Mouse (Mus musculus): ENCODE results near the gene Cilp. TPM values are rescaled to one million over a fixed set of nuclear protein-coding genes. Genes with fewer than 3 reads are reported as not detected.
"Not testable (repeated sequence)": the region's sequence is repeated elsewhere in the genome, so short reads cannot be mapped to it uniquely, and the experiment has no call there.

Cilp gene
- polyA plus RNA-seq, 1 experiment from 2014 or later = 0.11 TPM

DNA sequence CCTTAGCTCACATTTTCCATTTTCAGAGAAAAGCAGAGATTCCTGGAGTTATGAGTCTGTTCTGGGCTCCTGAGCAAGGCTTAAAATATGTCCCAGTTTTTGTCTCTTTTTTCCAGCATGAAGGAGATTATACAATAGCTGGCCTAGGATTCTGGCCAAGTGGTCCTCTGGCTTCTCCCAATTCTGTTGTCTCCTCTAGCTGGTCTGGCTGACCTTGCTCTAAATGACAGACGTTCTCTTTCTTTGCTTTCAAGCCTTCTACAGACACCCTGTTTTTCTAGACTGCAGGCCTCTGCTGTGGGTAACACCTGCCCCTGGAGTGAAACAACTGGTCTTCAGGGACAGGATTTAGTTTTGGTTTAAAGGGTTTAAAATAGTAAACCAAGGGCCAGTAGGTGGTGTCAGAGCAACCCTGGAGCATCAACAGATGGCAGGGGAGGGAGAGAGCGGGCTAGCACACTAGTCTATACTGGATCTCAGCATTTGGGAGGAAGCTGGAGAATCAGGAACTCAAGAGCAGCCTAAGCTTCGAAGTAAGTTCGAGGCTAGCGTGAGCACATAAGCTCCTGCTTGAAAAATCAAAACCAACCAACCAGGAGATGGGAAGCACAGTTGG is 16.7 kb downstream of the Cilp start:
- Histone ChIP-seq H3K4me1 (no peaks in the 10 kb centered on the region), H3K27ac (replicated peaks) (no peak overlapping the region), H3K27me3 (peaks cover 3% of the 10 kb centered on the region; the same call in 1 of the 2 replicates), H3K4me2 (replicated peaks) (no peak overlapping the region), H3K36me3 (no peaks in the 10 kb centered on the region), H3K9me3 (no peaks in the 10 kb centered on the region), H3K9ac (replicated peaks) (peak overlapping the region; percentile 16; the same call in 1 of the 2 replicates), H3K4me3 (no peak overlapping the region)
- 72% methylated on average over 5 of the region's 5 CpGs for WGBS
- ATAC-seq (ENCODE audit: low FRiP score, low read depth) = no peak

GRCm38 (mm10) chr9:65283301-65283700 is 18.3 kb downstream of the Cilp start:
- Histone ChIP-seq H3K27me3 (peaks cover 3% of the 10 kb centered on the region; the same call in 1 of the 2 replicates), H3K36me3 (no peaks in the 10 kb centered on the region), H3K4me2 (replicated peaks) (no peak overlapping the region), H3K9ac (replicated peaks) (no peak overlapping the region), H3K27ac (replicated peaks) (no peak overlapping the region), H3K4me3 (no peak overlapping the region), H3K9me3 (no peaks in the 10 kb centered on the region), H3K4me1 (no peaks in the 10 kb centered on the region)
- ATAC-seq (ENCODE audit: low FRiP score, low read depth) = no peak
- WGBS = 2% methylated on average over 3 of the region's 3 CpGs

DNA sequence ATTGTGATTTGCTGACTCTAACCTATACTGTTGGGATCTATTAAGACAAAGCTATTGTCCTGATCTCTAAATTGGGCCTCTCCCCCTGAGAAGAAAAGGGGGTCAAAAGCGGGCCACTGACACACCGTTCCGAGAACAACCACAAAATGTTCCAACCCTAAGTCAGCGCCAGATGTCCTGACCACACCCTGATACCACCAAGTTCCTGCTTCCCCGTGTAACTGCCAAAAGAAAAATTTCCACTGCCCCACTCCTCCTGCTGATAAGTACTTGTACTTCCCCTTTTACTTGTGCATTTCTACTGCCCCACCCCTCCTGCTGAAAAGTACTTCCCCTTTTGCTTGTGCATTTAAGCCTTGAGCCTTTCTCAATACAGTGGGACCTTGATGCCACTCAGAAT is 23.3 kb downstream of the Cilp start:
- not testable (repeated sequence) for H3K9me3 ChIP-seq; H3K4me1 ChIP-seq; ATAC-seq (ENCODE audit: low FRiP score, low read depth); H3K36me3 ChIP-seq; H3K27ac ChIP-seq (replicated peaks); H3K4me3 ChIP-seq; H3K9ac ChIP-seq (replicated peaks); H3K27me3 ChIP-seq; H3K4me2 ChIP-seq (replicated peaks)
- WGBS = 84% methylated on average over 5 of the region's 5 CpGs

DNA sequence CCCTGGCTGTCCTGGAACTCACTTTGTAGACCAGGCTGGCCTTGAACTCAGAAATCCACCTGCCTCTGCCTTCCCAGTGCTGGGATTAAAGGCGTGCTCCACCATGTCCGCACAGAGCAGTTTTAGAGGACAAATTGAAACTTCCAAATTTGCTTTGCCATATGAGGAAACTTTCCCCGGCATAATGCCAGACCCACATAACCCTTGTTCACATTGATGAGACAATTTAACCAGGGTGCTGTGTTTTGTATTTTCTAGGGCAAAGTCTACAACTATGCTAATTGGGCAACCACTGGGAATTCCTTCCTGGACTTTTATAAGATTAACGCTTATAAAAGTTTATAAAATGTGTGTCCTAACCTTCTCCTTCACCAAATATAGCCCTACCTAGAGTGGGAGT is 25.0 kb downstream of the Cilp start:
- H3K4me3 ChIP-seq = no peak overlapping the region
- H3K4me1 ChIP-seq = peaks cover 7% of the 10 kb centered on the region; the same call in 1 of the 2 replicates
- H3K27me3 ChIP-seq = no peaks in the 10 kb centered on the region; the same call in 1 of the 2 replicates
- no peak overlapping the region for H3K27ac ChIP-seq (replicated peaks)
- no peak overlapping the region for H3K9ac ChIP-seq (replicated peaks)
- no peak for ATAC-seq (ENCODE audit: low FRiP score, low read depth)
- no peaks in the 10 kb centered on the region for H3K36me3 ChIP-seq
- no peaks in the 10 kb centered on the region for H3K9me3 ChIP-seq
- 93% methylated on average over 4 of the region's 4 CpGs for WGBS
- no peak overlapping the region for H3K4me2 ChIP-seq (replicated peaks)

DNA sequence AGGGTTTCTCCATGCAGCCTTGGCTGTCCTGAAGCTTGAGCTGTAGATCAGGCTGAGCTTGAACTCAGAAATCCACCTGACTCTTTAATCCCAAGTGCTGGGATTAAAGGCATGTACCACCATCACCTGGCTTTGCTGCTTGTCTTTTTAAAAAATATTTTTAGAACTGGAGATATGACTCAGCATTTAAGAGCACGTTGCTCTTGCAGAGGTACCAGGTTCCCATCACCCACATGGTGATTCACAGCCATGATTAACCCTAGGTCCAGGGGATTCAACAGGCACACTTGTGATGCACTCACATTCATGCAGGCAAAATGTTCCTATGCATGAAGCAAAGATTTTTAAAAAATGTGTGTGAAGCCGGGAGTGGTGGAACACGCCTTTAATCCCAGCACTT is 27.4 kb downstream of the Cilp start:
- H3K36me3 ChIP-seq = peaks cover 6% of the 10 kb centered on the region; the same call in 1 of the 2 replicates
- 92% methylated on average over 3 of the region's 3 CpGs for WGBS
- H3K9me3 ChIP-seq = no peaks in the 10 kb centered on the region
- H3K4me3 ChIP-seq = no peak overlapping the region
- H3K9ac ChIP-seq (replicated peaks) = no peak overlapping the region
- peaks cover 12% of the 10 kb centered on the region for H3K4me1 ChIP-seq
- ATAC-seq (ENCODE audit: low FRiP score, low read depth) = no peak
- no peaks in the 10 kb centered on the region for H3K27me3 ChIP-seq
- no peak overlapping the region for H3K4me2 ChIP-seq (replicated peaks)
- H3K27ac ChIP-seq (replicated peaks) = no peak overlapping the region

DNA sequence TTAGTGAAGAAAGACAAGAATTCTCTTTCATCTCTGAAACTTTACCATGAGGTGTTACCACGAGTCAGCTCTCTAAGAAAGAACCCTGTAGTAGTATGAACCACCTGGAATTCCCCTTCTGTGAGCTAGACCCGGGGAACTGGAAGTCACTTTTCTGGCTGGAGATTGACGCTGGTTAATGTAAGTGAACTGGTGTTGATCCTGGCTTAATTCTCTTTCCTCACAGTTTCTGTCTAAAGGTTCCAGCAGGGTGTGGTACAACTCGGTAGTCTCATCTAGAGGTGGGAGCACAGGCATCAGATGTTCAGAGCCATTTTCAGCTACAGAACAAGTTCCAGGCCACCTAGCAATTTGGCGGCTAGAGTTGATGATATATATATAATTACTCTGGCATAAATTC is 28.1 kb downstream of the Cilp start:
- Histone ChIP-seq H3K27me3 (no peaks in the 10 kb centered on the region), H3K4me3 (peak overlapping the region; percentile 96), H3K27ac (replicated peaks) (no peak overlapping the region), H3K4me1 (peaks cover 12% of the 10 kb centered on the region), H3K36me3 (peaks cover 10% of the 10 kb centered on the region; the same call in 1 of the 2 replicates), H3K9me3 (no peaks in the 10 kb centered on the region), H3K4me2 (replicated peaks) (peak overlapping the region; percentile 66), H3K9ac (replicated peaks) (peak overlapping the region; percentile 97)
- WGBS = 42% methylated on average over 5 of the region's 5 CpGs
- no peak for ATAC-seq (ENCODE audit: low FRiP score, low read depth)

GRCm38 (mm10) chr9:65293580-65293972 is 28.6 kb downstream of the Cilp start:
- Histone ChIP-seq H3K4me2 (replicated peaks) (peak overlapping the region; percentile 66), H3K27me3 (no peaks in the 10 kb centered on the region), H3K27ac (replicated peaks) (peak overlapping the region; percentile 40), H3K36me3 (peaks cover 10% of the 10 kb centered on the region; the same call in 1 of the 2 replicates), H3K4me3 (peak overlapping the region; percentile 96), H3K9me3 (no peaks in the 10 kb centered on the region), H3K4me1 (peaks cover 12% of the 10 kb centered on the region), H3K9ac (replicated peaks) (peak overlapping the region; percentile 97)
- under 1% methylated on average over 9 of the region's 9 CpGs for WGBS
- peak; percentile 24; the same call in 1 of the 2 replicates for ATAC-seq (ENCODE audit: low FRiP score, low read depth)

- H3K36me3 ChIP-seq = peaks cover 10% of the 10 kb centered on the region; the same call in 1 of the 2 replicates
- peak within 1 kb of the TSS; percentile 66 for H3K4me2 ChIP-seq (replicated peaks)
- peak; percentile 96 for ATAC-seq (ENCODE audit: low FRiP score, low read depth)
- peaks cover 12% of the 10 kb centered on the region for H3K4me1 ChIP-seq
- H3K9ac ChIP-seq (replicated peaks) = peak within 1 kb of the TSS; percentile 97
- no peaks in the 10 kb centered on the region for H3K9me3 ChIP-seq
- H3K27me3 ChIP-seq = no peaks in the 10 kb centered on the region
- peak within 1 kb of the TSS; percentile 96 for H3K4me3 ChIP-seq
- under 1% methylated on average over 64 of the region's 71 CpGs for WGBS
- peak within 1 kb of the TSS; percentile 73 for H3K27ac ChIP-seq (replicated peaks)
Measured at GRCm38 (mm10) chr9:65293973-65294715, 29.2 kb downstream of the Cilp start, which contains the start of gene Clpx. Gene Clpx, plus strand, starts transcription at chr9:65294260.

- WGBS = 3% methylated on average over 28 of the region's 28 CpGs
- peak; percentile 59 for ATAC-seq (ENCODE audit: low FRiP score, low read depth)
- Histone ChIP-seq H3K36me3 (peaks cover 10% of the 10 kb centered on the region; the same call in 1 of the 2 replicates), H3K27me3 (no peaks in the 10 kb centered on the region), H3K9me3 (no peaks in the 10 kb centered on the region), H3K27ac (replicated peaks) (peak overlapping the region; percentile 73), H3K4me2 (replicated peaks) (peak overlapping the region; percentile 66), H3K4me3 (peak overlapping the region; percentile 96), H3K9ac (replicated peaks) (peak overlapping the region; percentile 97), H3K4me1 (peaks cover 12% of the 10 kb centered on the region)
Measured at GRCm38 (mm10) chr9:65294716-65295378, 29.9 kb downstream of the Cilp start.

DNA sequence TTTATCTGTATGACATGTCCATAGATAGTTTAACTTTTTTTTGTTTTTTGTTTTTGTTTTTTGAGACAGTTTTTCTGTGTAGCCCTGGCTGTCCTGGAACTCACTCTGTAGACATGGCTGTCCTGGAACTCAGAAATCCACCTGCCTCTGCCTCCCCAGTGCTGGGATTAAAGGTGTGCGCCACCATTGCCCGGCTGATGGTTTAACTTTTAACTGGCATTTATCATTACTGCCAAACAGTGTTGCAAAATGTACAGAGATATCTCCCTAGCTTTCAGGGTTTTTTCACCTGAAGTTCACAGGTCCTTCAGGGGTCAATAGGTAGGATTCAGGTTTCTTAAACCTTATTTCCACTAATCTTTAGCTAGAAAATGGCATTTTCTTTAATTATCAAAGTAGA is 32.1 kb downstream of the Cilp start:
- Histone ChIP-seq H3K4me3 (no peak overlapping the region), H3K4me1 (peaks cover 12% of the 10 kb centered on the region), H3K4me2 (replicated peaks) (no peak overlapping the region), H3K36me3 (peaks cover 28% of the 10 kb centered on the region), H3K9me3 (no peaks in the 10 kb centered on the region), H3K27ac (replicated peaks) (no peak overlapping the region), H3K27me3 (no peaks in the 10 kb centered on the region), H3K9ac (replicated peaks) (no peak overlapping the region)
- no peak for ATAC-seq (ENCODE audit: low FRiP score, low read depth)
- 100% methylated on average over 2 of the region's 2 CpGs for WGBS

GRCm38 (mm10) chr9:65298761-65299160 is 33.8 kb downstream of the Cilp start:
- Histone ChIP-seq H3K4me2 (replicated peaks) (no peak overlapping the region), H3K27me3 (no peaks in the 10 kb centered on the region), H3K36me3 (peaks cover 45% of the 10 kb centered on the region), H3K4me3 (no peak overlapping the region), H3K4me1 (peaks cover 7% of the 10 kb centered on the region), H3K9ac (replicated peaks) (no peak overlapping the region), H3K9me3 (no peaks in the 10 kb centered on the region), H3K27ac (replicated peaks) (no peak overlapping the region)
- 90% methylated on average over 3 of the region's 3 CpGs for WGBS
- ATAC-seq (ENCODE audit: low FRiP score, low read depth) = no peak

DNA sequence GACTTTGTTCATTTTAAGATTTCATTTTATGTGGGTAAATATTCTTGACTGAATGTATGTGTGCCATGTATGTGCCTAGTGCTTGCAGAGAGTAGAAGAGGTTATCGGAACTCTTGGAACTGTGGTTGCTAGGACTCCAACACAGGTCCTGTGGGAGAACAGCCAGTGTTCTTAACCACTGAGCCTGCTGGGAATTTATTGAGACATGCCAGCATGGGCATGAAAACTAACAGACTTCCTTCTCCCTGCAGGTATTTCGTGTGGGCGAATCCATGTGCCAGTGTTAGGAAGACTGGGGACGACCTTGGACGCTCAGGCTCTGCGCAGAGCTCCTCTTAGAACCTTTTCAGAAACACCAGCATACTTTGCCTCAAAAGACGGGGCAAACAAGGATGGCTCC is 34.7 kb downstream of the Cilp start:
- no peak for ATAC-seq (ENCODE audit: low FRiP score, low read depth)
- no peaks in the 10 kb centered on the region for H3K9me3 ChIP-seq
- H3K4me2 ChIP-seq (replicated peaks) = no peak overlapping the region
- H3K9ac ChIP-seq (replicated peaks) = no peak overlapping the region
- 96% methylated on average over 7 of the region's 7 CpGs for whole genome bisulfite sequencing
- H3K36me3 ChIP-seq = peaks cover 48% of the 10 kb centered on the region
- H3K27me3 ChIP-seq = no peaks in the 10 kb centered on the region
- peaks cover 7% of the 10 kb centered on the region for H3K4me1 ChIP-seq
- H3K4me3 ChIP-seq = no peak overlapping the region
- no peak overlapping the region for H3K27ac ChIP-seq (replicated peaks)
